Mouse (Mus musculus): ENCODE measurements around the gene Tmbim1.
"Not testable (repeated sequence)": the region's sequence is repeated elsewhere in the genome, so short reads cannot be mapped to it uniquely, and the experiment has no call there.

Tmbim1 gene

GRCm38 (mm10) chr1:74305522-74305921, at the start of gene Tmbim1:
Gene Tmbim1 (minus strand): TSS chr1:74305622.
- DNase-seq (ENCODE audit: low spot score), result no peak

DNA sequence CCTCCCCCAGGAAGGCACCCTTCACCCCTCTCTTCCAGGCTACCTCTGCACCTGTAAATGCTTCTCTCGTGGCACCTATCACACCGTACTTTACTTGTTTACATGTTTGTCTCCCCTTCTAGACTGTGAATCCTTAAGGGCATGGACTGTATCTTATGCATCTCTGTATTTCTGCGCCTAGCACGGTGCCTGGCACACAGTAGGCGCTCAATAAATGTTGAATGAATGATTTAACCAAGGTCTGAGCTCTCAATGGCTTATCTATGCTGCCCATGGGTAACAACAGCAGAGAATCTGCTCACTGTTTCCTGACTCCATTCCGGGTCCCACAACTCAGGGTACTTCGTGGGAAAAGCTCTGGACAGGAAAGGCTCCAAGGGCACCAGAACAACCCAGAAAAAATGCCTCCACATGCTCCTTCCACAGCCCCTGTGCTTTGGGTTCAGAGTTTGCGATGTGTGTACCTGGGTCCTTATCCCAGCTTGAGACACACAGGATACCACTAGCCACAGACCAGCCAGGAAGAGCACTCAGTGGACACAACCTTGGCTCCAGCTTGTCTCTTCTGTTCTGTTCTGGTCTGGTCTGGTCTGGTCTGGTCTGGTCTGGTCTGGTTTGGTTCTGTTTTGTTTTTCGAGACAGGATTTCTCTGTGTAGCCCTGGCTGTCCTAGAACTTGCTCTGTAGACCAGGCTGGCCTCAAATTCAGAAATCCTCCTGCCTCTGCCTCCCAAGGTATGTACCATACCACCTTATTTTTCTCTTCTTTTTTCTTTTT, 48.2 kb upstream of the Tmbim1 start:
- no peak for DNase-seq (ENCODE audit: low spot score)

GRCm38 (mm10) chr1:74352532-74353096, 47.2 kb upstream of the Tmbim1 start:
- no peak for DNase-seq (ENCODE audit: low spot score)

GRCm38 (mm10) chr1:74351185-74351769, 45.9 kb upstream of the Tmbim1 start:
- no peak for DNase-seq (ENCODE audit: low spot score)

DNA sequence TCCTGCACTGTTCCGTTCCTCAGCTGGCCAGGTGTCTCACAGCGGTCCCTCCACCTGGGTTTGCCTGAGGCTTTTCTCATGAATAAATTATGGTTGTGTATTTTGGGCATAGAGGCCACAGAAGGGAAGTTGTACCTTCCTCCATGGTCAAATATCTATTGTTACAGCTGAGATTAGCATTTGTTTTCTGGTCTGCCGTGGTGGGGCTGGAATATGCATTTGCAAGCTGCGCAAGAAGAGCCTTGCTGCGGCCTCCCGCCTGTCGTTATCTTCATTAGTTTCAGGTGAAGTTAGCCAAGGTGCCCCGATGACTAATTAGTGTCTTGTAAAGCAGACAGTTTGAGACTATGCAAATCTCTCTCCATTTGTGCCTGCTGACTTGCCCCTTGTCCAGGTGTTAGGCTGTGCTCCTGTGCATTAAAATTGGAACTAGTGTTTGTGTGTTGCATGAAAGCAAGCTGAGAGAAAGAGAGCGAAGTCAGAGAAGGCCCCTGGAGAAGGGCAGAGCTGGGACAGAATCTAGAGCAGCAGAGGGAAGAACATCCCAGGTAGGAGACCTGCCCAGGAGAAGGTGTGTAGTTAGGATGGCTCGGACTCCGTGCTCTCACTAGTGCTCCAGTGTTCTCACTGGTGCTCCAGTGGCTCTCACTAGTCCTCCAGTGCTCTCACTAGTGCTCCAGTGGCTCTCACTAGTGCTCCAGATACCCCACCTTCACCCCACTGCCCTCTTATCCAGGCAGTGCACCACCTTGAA, 38.9 kb upstream of the Tmbim1 start:
- DNase-seq (ENCODE audit: low spot score), result no peak

DNA sequence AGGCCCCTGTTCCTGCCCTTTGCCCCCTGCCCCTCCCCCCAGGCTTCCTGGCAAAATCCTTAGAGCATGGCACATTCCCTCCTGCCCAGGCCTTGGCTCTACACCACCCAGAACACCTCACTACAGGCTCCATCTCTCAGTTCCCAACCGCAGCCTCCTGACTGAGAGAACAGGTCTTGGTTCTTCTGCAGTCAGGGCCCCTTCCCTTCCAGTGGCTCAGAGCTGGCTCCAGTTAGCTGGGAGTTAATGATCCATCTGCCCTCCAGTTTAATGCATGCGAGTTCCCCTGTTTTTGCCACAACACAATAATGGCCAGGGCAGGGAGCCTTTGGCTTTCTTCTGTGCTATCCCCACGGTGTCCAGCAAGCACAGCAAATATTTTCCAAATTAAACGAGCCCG, 37.7 kb upstream of the Tmbim1 start:
- DNase-seq (ENCODE audit: low spot score), result no peak

- no peak for DNase-seq (ENCODE audit: low spot score)
Observed at GRCm38 (mm10) chr1:74342308-74342707, 36.9 kb upstream of the Tmbim1 start.

DNA sequence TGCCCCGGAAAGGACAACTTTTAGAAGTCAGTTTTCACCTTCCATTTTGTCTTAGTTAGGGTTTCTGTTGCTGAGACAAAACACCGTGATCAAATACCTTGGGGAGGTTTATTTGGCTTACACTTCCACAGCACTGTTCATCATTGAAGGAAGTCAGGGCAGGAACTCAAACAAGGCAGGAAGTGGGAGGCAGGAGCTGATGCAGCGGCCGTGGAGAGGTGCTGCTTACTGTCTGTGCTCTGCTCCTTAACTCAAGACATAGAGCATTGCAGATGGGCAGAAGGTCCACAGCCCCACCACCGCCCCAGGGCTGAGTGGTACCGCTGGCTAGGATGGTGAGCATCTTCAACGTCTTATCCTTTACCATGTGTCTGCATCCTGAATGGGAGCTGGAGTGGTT, 36.5 kb upstream of the Tmbim1 start:
- DNase-seq (ENCODE audit: low spot score), result no peak

GRCm38 (mm10) chr1:74340992-74341391, 35.6 kb upstream of the Tmbim1 start:
- DNase-seq (ENCODE audit: low spot score), result not testable (repeated sequence)

GRCm38 (mm10) chr1:74340361-74340764, 34.9 kb upstream of the Tmbim1 start:
- DNase-seq (ENCODE audit: low spot score), result no peak

DNA sequence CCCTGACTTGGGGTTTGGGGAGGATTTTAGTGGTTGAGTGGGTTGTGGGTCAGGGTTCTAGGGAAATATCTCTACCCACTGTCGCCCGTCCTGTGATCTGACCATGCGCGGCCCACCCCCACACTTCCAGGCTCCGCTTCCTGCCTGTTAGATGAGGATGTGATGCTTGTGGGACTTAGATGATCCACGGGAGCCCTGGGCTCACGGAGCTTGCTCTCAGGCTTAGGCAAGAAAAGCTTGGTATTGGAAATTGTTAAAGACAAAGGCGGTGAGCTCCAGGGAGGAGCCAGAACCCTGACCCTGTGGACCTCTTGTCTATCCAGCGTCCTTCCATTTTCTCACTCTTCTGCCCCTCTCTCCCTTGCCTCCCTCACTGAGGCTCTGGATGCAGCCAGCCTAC, 34.5 kb upstream of the Tmbim1 start:
- no peak for DNase-seq (ENCODE audit: low spot score)

GRCm38 (mm10) chr1:74338626-74339025, 33.2 kb upstream of the Tmbim1 start:
- DNase-seq (ENCODE audit: low spot score), result no peak

GRCm38 (mm10) chr1:74338013-74338412, 32.6 kb upstream of the Tmbim1 start:
- DNase-seq (ENCODE audit: low spot score), result no peak

DNA sequence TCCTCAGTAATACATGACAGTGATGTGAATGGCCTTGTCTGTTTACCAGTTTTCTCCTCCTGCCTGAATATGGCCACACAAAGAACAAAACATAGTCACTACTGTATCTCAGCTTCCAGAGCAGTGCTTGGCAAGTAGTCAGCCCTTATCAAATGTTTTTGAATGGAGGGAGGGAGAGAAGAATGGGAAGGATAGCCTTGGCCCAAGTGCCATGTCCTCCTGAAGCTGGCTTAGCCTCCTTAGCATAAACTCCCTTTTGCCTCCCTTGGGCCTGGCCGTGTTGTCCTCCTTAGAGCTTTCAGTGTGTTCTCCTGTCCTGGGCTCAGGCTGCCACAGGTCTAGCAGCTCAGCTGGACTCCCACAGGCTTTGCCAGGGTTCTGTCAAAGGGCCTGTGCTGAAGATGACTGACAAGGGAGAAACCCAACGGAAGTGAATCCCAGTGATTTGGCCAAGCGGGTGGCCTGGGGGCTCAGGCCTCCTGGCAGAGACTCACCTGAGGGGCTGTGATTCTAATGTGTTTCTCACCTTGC, 31.9 kb upstream of the Tmbim1 start:
- no peak for DNase-seq (ENCODE audit: low spot score)

DNA sequence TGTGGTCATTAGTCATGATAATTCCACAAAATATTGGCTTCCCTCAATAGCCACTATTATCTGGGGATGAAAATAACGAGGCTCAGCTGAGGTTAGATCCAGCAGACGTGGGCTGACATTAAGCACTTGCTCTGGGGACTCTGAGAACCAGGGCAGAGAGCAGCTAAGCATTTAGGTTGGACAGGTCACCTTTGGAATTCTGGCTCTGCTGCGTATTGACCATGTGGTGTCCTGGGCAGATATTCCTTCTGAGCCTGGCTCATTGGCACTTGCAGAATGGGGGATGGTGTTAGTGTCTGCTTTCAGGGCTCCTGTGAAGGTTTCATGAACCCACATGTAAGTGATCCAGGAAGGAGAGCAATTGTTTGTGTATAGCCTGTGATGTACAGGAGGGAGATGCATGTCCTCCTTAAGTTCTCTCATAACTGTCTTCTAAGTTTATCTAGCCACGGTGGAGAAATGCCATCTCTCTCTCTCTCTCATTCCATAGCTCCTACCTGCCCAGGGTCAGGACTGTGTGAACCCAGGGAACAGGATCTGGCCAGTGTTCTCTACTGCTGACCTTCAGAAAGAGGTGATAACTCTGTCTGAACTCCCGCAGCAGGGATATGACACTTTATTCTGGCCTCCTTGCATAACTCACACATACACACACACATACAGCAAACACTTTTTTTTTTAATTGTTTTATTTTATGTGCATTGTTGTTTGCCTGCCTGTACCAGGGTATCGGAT, 30.2 kb upstream of the Tmbim1 start:
- no peak for DNase-seq (ENCODE audit: low spot score)

- no peak for DNase-seq (ENCODE audit: low spot score)
Observed at GRCm38 (mm10) chr1:74335033-74335432, 29.6 kb upstream of the Tmbim1 start.

GRCm38 (mm10) chr1:74334607-74335006, 29.2 kb upstream of the Tmbim1 start:
- no peak for DNase-seq (ENCODE audit: low spot score)

DNA sequence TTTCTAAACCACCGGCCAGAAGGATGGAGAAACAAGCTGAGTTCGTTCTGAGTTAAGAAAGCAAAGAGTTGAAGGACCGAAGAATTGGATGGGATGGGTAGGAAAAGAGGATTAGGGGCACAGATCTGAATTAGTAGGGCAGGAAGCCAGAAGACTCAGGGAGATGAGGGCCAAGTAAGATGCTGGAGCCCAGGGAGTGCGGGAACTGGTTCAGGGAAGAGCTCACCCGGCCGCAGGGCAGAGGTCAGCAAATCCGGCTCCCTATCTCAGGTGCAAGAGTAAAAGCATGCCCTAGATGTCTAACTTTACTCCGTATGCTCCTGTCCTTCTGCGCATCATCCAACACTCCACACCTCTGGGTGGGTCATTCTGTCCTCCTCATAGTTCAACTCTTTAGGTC, 27.5 kb upstream of the Tmbim1 start:
- no peak for DNase-seq (ENCODE audit: low spot score)

- peak; percentile 99 for DNase-seq (ENCODE audit: low spot score)
Observed at GRCm38 (mm10) chr1:74332241-74332763, 26.9 kb upstream of the Tmbim1 start.

DNA sequence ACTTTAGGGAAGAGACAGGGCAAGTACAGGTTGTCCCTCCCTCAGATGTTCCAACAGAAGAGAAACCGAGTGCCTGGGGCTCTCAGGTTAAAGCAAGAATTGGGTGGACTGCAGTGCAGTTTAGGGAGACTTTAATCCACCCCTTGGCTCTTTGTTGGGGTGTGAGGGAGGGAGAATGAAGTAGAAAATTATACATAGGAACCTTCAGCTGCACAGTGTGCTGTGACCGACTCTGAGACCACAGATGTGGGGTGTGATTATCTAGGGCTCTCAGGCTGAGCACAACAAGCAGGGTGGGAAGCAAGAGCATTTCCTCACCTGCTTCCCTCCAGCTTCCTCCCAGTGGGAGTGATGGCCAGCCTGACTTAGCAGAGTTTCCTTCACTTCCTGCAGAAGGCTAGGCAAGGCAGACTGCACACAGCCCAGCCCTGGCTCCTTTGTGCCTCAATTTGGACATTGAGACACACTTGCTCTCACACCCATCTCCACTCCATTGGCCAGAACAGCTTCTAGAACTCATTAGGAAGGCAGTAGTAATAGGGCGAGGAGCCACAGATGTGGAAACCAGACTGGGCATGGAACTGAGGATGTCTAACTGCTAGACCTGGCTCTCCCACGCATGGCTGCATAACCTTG, 25.7 kb upstream of the Tmbim1 start:
- no peak for DNase-seq (ENCODE audit: low spot score)

- DNase-seq (ENCODE audit: low spot score), result no peak
Observed at GRCm38 (mm10) chr1:74329899-74330431, 24.5 kb upstream of the Tmbim1 start.

Measured in MN1 (cell line).